Mouse (Mus musculus): Measurements from ENCODE around the gene Klf14. TPM values are rescaled to one million over a fixed set of nuclear protein-coding genes. Genes with fewer than 3 reads are reported as not detected.

Gene Klf14
- not detected in 2 replicates for polyA plus RNA-seq (2012; rRNA removed)

GRCm38 (mm10) chr6:30958736-30959540 lies at the start of gene Klf14:
TSS of gene Klf14 (minus strand) at chr6:30959078.
- no peaks in the 10 kb centered on the region for H3K36me3 ChIP-seq (ENCODE audit: control insufficient read depth, insufficient read depth, low read length)
- H3K27ac ChIP-seq (ENCODE audit: insufficient read depth, low read depth, low read length), result no peak within 1 kb of the TSS
- H3K27me3 ChIP-seq (ENCODE audit: control insufficient read depth, insufficient read depth, low read length), result peaks cover 31% of the 10 kb centered on the region
- no peaks in the 10 kb centered on the region for H3K4me1 ChIP-seq (ENCODE audit: control insufficient read depth, insufficient read depth, insufficient read length, low read length)
- H3K4me3 ChIP-seq (ENCODE audit: low read depth, low read length), result peak within 1 kb of the TSS; percentile 50
- TF ChIP-seq CTCF (IDR thresholded peaks at IDR 0.05; ENCODE audit: extremely low read depth, insufficient read length, insufficient replicate concordance, low read depth, low read length), result no peak
- TF ChIP-seq POLR2A (IDR thresholded peaks at IDR 0.05; ENCODE audit: low read depth, low read length), result no peak
- under 1% methylated on average over 75 of the region's 75 CpGs for WGBS

- no peaks in the 10 kb centered on the region; the same call in 1 of the 2 replicates for H3K27me3 ChIP-seq (ENCODE audit: control insufficient read depth, insufficient read depth, low read length)
- no peaks in the 10 kb centered on the region for H3K4me1 ChIP-seq (ENCODE audit: control insufficient read depth, insufficient read depth, insufficient read length, low read length)
- TF ChIP-seq POLR2A (IDR thresholded peaks at IDR 0.05; ENCODE audit: low read depth, low read length) (no peak), CTCF (IDR thresholded peaks at IDR 0.05; ENCODE audit: extremely low read depth, insufficient read length, insufficient replicate concordance, low read depth, low read length) (no peak)
- no peak overlapping the region for H3K27ac ChIP-seq (ENCODE audit: insufficient read depth, low read depth, low read length)
- no peaks in the 10 kb centered on the region for H3K36me3 ChIP-seq (ENCODE audit: control insufficient read depth, insufficient read depth, low read length)
- no peak overlapping the region for H3K4me3 ChIP-seq (ENCODE audit: low read depth, low read length)
- WGBS, result 59% methylated on average over 6 of the region's 6 CpGs
Observed at GRCm38 (mm10) chr6:31006111-31006600, 47.3 kb upstream of the Klf14 start.

GRCm38 (mm10) chr6:30986393-30986792 lies 27.5 kb upstream of the Klf14 start:
- WGBS, result 80% methylated on average over 5 of the region's 5 CpGs
- TF ChIP-seq CTCF (IDR thresholded peaks at IDR 0.05; ENCODE audit: extremely low read depth, insufficient read length, insufficient replicate concordance, low read depth, low read length) (no peak), POLR2A (IDR thresholded peaks at IDR 0.05; ENCODE audit: low read depth, low read length) (no peak)

GRCm38 (mm10) chr6:30983021-30983420 lies 24.1 kb upstream of the Klf14 start:
- H3K27ac ChIP-seq (ENCODE audit: insufficient read depth, low read depth, low read length), result no peak overlapping the region
- no peaks in the 10 kb centered on the region for H3K4me1 ChIP-seq (ENCODE audit: control insufficient read depth, insufficient read depth, insufficient read length, low read length)
- H3K36me3 ChIP-seq (ENCODE audit: control insufficient read depth, insufficient read depth, low read length), result no peaks in the 10 kb centered on the region
- no peak overlapping the region for H3K4me3 ChIP-seq (ENCODE audit: low read depth, low read length)
- no peak for TF ChIP-seq CTCF (IDR thresholded peaks at IDR 0.05; ENCODE audit: extremely low read depth, insufficient read length, insufficient replicate concordance, low read depth, low read length)
- no peak for TF ChIP-seq POLR2A (IDR thresholded peaks at IDR 0.05; ENCODE audit: low read depth, low read length)
- H3K27me3 ChIP-seq (ENCODE audit: control insufficient read depth, insufficient read depth, low read length), result peaks cover 6% of the 10 kb centered on the region; the same call in 1 of the 2 replicates
- 66% methylated on average over 4 of the region's 4 CpGs for WGBS

More at GRCm38 (mm10) chr6:30986393-30986792, 27.5 kb upstream of the Klf14 start:
- H3K4me1 ChIP-seq (ENCODE audit: control insufficient read depth, insufficient read depth, insufficient read length, low read length), result no peaks in the 10 kb centered on the region
- H3K36me3 ChIP-seq (ENCODE audit: control insufficient read depth, insufficient read depth, low read length), result no peaks in the 10 kb centered on the region
- no peak overlapping the region for H3K27ac ChIP-seq (ENCODE audit: insufficient read depth, low read depth, low read length)
- H3K4me3 ChIP-seq (ENCODE audit: low read depth, low read length), result no peak overlapping the region
- peaks cover 6% of the 10 kb centered on the region; the same call in 1 of the 2 replicates for H3K27me3 ChIP-seq (ENCODE audit: control insufficient read depth, insufficient read depth, low read length)

- peaks cover 6% of the 10 kb centered on the region; the same call in 1 of the 2 replicates for H3K27me3 ChIP-seq (ENCODE audit: control insufficient read depth, insufficient read depth, low read length)
- H3K4me3 ChIP-seq (ENCODE audit: low read depth, low read length), result no peak overlapping the region
Observed at GRCm38 (mm10) chr6:30982372-30982980, 23.6 kb upstream of the Klf14 start.

GRCm38 (mm10) chr6:30981351-30981750 lies 22.5 kb upstream of the Klf14 start:
- no peak overlapping the region for H3K27ac ChIP-seq (ENCODE audit: insufficient read depth, low read depth, low read length)
- no peaks in the 10 kb centered on the region for H3K36me3 ChIP-seq (ENCODE audit: control insufficient read depth, insufficient read depth, low read length)
- no peaks in the 10 kb centered on the region for H3K4me1 ChIP-seq (ENCODE audit: control insufficient read depth, insufficient read depth, insufficient read length, low read length)
- WGBS, result 75% methylated on average over 5 of the region's 5 CpGs
- TF ChIP-seq CTCF (IDR thresholded peaks at IDR 0.05; ENCODE audit: extremely low read depth, insufficient read length, insufficient replicate concordance, low read depth, low read length), result no peak
- no peak for TF ChIP-seq POLR2A (IDR thresholded peaks at IDR 0.05; ENCODE audit: low read depth, low read length)
- H3K27me3 ChIP-seq (ENCODE audit: control insufficient read depth, insufficient read depth, low read length), result peaks cover 6% of the 10 kb centered on the region; the same call in 1 of the 2 replicates
- H3K4me3 ChIP-seq (ENCODE audit: low read depth, low read length), result no peak overlapping the region

More at GRCm38 (mm10) chr6:30982372-30982980, 23.6 kb upstream of the Klf14 start:
- no peaks in the 10 kb centered on the region for H3K36me3 ChIP-seq (ENCODE audit: control insufficient read depth, insufficient read depth, low read length)
- WGBS, result 13% methylated on average over 13 of the region's 13 CpGs
- TF ChIP-seq POLR2A (IDR thresholded peaks at IDR 0.05; ENCODE audit: low read depth, low read length), result no peak
- TF ChIP-seq CTCF (IDR thresholded peaks at IDR 0.05; ENCODE audit: extremely low read depth, insufficient read length, insufficient replicate concordance, low read depth, low read length), result no peak
- no peaks in the 10 kb centered on the region for H3K4me1 ChIP-seq (ENCODE audit: control insufficient read depth, insufficient read depth, insufficient read length, low read length)
- no peak overlapping the region for H3K27ac ChIP-seq (ENCODE audit: insufficient read depth, low read depth, low read length)

- WGBS, result 32% methylated on average over 1 of the region's 1 CpGs
- H3K4me3 ChIP-seq (ENCODE audit: low read depth, low read length), result no peak overlapping the region
- no peaks in the 10 kb centered on the region for H3K36me3 ChIP-seq (ENCODE audit: control insufficient read depth, insufficient read depth, low read length)
- peaks cover 6% of the 10 kb centered on the region; the same call in 1 of the 2 replicates for H3K27me3 ChIP-seq (ENCODE audit: control insufficient read depth, insufficient read depth, low read length)
- no peak for TF ChIP-seq CTCF (IDR thresholded peaks at IDR 0.05; ENCODE audit: extremely low read depth, insufficient read length, insufficient replicate concordance, low read depth, low read length)
- TF ChIP-seq POLR2A (IDR thresholded peaks at IDR 0.05; ENCODE audit: low read depth, low read length), result no peak
- H3K4me1 ChIP-seq (ENCODE audit: control insufficient read depth, insufficient read depth, insufficient read length, low read length), result no peaks in the 10 kb centered on the region
- H3K27ac ChIP-seq (ENCODE audit: insufficient read depth, low read depth, low read length), result no peak overlapping the region
Observed at GRCm38 (mm10) chr6:30978615-30979014, 19.7 kb upstream of the Klf14 start.

Data from small intestine, adult 2 months (tissue).